Mouse (Mus musculus): ENCODE results near the gene Kdm5a. TPM values are rescaled to one million over a fixed set of nuclear protein-coding genes. Genes with fewer than 3 reads are reported as not detected.

Gene Kdm5a
- polyA plus RNA-seq (2014; fragmentation: Nextera tagmentation; extraction: Ambion mirVana), result 37.9 and 40.7 TPM in 2 replicates

- peaks cover 8% of the 10 kb centered on the region for H3K36me3 ChIP-seq (ENCODE audit: control insufficient read depth, insufficient read depth, low read length)
- ATAC-seq (replicated peaks; ENCODE audit: insufficient number of reproducible peaks, low FRiP score, low TSS enrichment), result peak; percentile 92
- peak within 1 kb of the TSS; percentile 97 for H3K27ac ChIP-seq (ENCODE audit: low read depth, low read length)
- no peaks in the 10 kb centered on the region for H3K27me3 ChIP-seq (ENCODE audit: control insufficient read depth, insufficient read depth, low read length)
- peak within 1 kb of the TSS; percentile 83 for H3K4me3 ChIP-seq (ENCODE audit: low read depth, low read length)
- H3K9me3 ChIP-seq (replicated peaks; ENCODE audit: control insufficient read depth, low read length), result no peaks in the 10 kb centered on the region
- peaks cover 7% of the 10 kb centered on the region for H3K4me1 ChIP-seq (ENCODE audit: control insufficient read depth, insufficient read depth, low read length)
- peak within 1 kb of the TSS; percentile 93 for H3K4me2 ChIP-seq
- WGBS (ENCODE audit: insufficient replicate concordance), result under 1% methylated on average over 71 of the region's 71 CpGs
- peak within 1 kb of the TSS; percentile 81 for H3K9ac ChIP-seq (ENCODE audit: low read depth, low read length)
These were observed at the start of gene Kdm5a, which contains the start of gene Ccdc77 for GRCm38 (mm10) chr6:120363688-120364522. Kdm5a (plus strand) TSS chr6:120364124. Ccdc77 (minus strand) TSS chr6:120364374.

GRCm38 (mm10) chr6:120318303-120318940, 45.5 kb upstream of the Kdm5a start:
- WGBS (ENCODE audit: insufficient replicate concordance), result 78% methylated on average over 11 of the region's 11 CpGs
- no peak for ATAC-seq (replicated peaks; ENCODE audit: insufficient number of reproducible peaks, low FRiP score, low TSS enrichment)
- H3K9ac ChIP-seq (ENCODE audit: low read depth, low read length), result no peak overlapping the region
- H3K9me3 ChIP-seq (replicated peaks; ENCODE audit: control insufficient read depth, low read length), result no peaks in the 10 kb centered on the region
- no peak overlapping the region for H3K4me2 ChIP-seq
- H3K4me1 ChIP-seq (ENCODE audit: control insufficient read depth, insufficient read depth, low read length), result no peaks in the 10 kb centered on the region
- H3K36me3 ChIP-seq (ENCODE audit: control insufficient read depth, insufficient read depth, low read length), result no peaks in the 10 kb centered on the region
- H3K4me3 ChIP-seq (ENCODE audit: low read depth, low read length), result no peak overlapping the region
- no peak overlapping the region for H3K27ac ChIP-seq (ENCODE audit: low read depth, low read length)
- H3K27me3 ChIP-seq (ENCODE audit: control insufficient read depth, insufficient read depth, low read length), result no peaks in the 10 kb centered on the region

- 85% methylated on average over 9 of the region's 9 CpGs for WGBS (ENCODE audit: insufficient replicate concordance)
- Histone ChIP-seq H3K4me1 (ENCODE audit: control insufficient read depth, insufficient read depth, low read length) (no peaks in the 10 kb centered on the region), H3K27ac (ENCODE audit: low read depth, low read length) (no peak overlapping the region), H3K36me3 (ENCODE audit: control insufficient read depth, insufficient read depth, low read length) (no peaks in the 10 kb centered on the region), H3K9ac (ENCODE audit: low read depth, low read length) (no peak overlapping the region), H3K4me3 (ENCODE audit: low read depth, low read length) (no peak overlapping the region), H3K4me2 (no peak overlapping the region), H3K27me3 (ENCODE audit: control insufficient read depth, insufficient read depth, low read length) (no peaks in the 10 kb centered on the region), H3K9me3 (replicated peaks; ENCODE audit: control insufficient read depth, low read length) (no peaks in the 10 kb centered on the region)
- ATAC-seq (replicated peaks; ENCODE audit: insufficient number of reproducible peaks, low FRiP score, low TSS enrichment), result no peak
These were observed 44.8 kb upstream of the Kdm5a start for GRCm38 (mm10) chr6:120319129-120319528.

- H3K4me1 ChIP-seq (ENCODE audit: control insufficient read depth, insufficient read depth, low read length), result no peaks in the 10 kb centered on the region
- no peak for ATAC-seq (replicated peaks; ENCODE audit: insufficient number of reproducible peaks, low FRiP score, low TSS enrichment)
- WGBS (ENCODE audit: insufficient replicate concordance), result 62% methylated on average over 2 of the region's 2 CpGs
- H3K36me3 ChIP-seq (ENCODE audit: control insufficient read depth, insufficient read depth, low read length), result peaks cover 3% of the 10 kb centered on the region; the same call in 1 of the 2 replicates
- H3K4me2 ChIP-seq, result no peak overlapping the region
- H3K9ac ChIP-seq (ENCODE audit: low read depth, low read length), result no peak overlapping the region
- no peaks in the 10 kb centered on the region for H3K9me3 ChIP-seq (replicated peaks; ENCODE audit: control insufficient read depth, low read length)
- no peak overlapping the region for H3K27ac ChIP-seq (ENCODE audit: low read depth, low read length)
- no peak overlapping the region for H3K4me3 ChIP-seq (ENCODE audit: low read depth, low read length)
- no peaks in the 10 kb centered on the region for H3K27me3 ChIP-seq (ENCODE audit: control insufficient read depth, insufficient read depth, low read length)
These were observed 43.6 kb upstream of the Kdm5a start for GRCm38 (mm10) chr6:120320369-120320768.

GRCm38 (mm10) chr6:120324295-120324927, 39.5 kb upstream of the Kdm5a start:
- H3K4me2 ChIP-seq, result no peak overlapping the region
- H3K27me3 ChIP-seq (ENCODE audit: control insufficient read depth, insufficient read depth, low read length), result no peaks in the 10 kb centered on the region
- no peaks in the 10 kb centered on the region for H3K4me1 ChIP-seq (ENCODE audit: control insufficient read depth, insufficient read depth, low read length)
- no peak overlapping the region for H3K4me3 ChIP-seq (ENCODE audit: low read depth, low read length)
- ATAC-seq (replicated peaks; ENCODE audit: insufficient number of reproducible peaks, low FRiP score, low TSS enrichment), result no peak
- WGBS (ENCODE audit: insufficient replicate concordance), result 28% methylated on average over 6 of the region's 6 CpGs
- peaks cover 3% of the 10 kb centered on the region; the same call in 1 of the 2 replicates for H3K36me3 ChIP-seq (ENCODE audit: control insufficient read depth, insufficient read depth, low read length)
- H3K9me3 ChIP-seq (replicated peaks; ENCODE audit: control insufficient read depth, low read length), result no peaks in the 10 kb centered on the region
- H3K27ac ChIP-seq (ENCODE audit: low read depth, low read length), result no peak overlapping the region
- H3K9ac ChIP-seq (ENCODE audit: low read depth, low read length), result no peak overlapping the region

DNA sequence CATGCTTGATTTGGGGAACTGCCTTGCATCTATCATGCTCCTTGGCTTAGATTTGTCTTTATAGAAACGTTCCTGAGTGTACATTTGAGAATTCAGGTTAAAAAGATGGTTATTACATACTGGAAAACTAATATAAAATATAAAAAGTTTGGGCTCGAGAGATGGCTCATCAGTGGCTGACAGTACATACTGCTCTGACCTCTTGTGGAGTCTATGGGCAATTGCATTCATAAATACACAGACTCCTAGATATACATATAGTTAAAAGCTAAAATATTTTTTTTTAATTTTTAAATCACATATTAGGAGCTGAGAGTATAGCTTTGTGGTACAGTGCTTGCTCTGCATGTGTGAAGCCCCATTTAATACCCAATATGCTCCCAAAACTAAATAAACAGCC, 31.6 kb upstream of the Kdm5a start:
- no peaks in the 10 kb centered on the region for H3K27me3 ChIP-seq (ENCODE audit: control insufficient read depth, insufficient read depth, low read length)
- H3K36me3 ChIP-seq (ENCODE audit: control insufficient read depth, insufficient read depth, low read length), result peaks cover 20% of the 10 kb centered on the region
- no peak overlapping the region for H3K9ac ChIP-seq (ENCODE audit: low read depth, low read length)
- no peaks in the 10 kb centered on the region for H3K9me3 ChIP-seq (replicated peaks; ENCODE audit: control insufficient read depth, low read length)
- no peaks in the 10 kb centered on the region for H3K4me1 ChIP-seq (ENCODE audit: control insufficient read depth, insufficient read depth, low read length)
- no peak for ATAC-seq (replicated peaks; ENCODE audit: insufficient number of reproducible peaks, low FRiP score, low TSS enrichment)
- H3K4me2 ChIP-seq, result no peak overlapping the region
- 72% methylated on average over 2 of the region's 2 CpGs for WGBS (ENCODE audit: insufficient replicate concordance)
- no peak overlapping the region for H3K27ac ChIP-seq (ENCODE audit: low read depth, low read length)
- H3K4me3 ChIP-seq (ENCODE audit: low read depth, low read length), result no peak overlapping the region

DNA sequence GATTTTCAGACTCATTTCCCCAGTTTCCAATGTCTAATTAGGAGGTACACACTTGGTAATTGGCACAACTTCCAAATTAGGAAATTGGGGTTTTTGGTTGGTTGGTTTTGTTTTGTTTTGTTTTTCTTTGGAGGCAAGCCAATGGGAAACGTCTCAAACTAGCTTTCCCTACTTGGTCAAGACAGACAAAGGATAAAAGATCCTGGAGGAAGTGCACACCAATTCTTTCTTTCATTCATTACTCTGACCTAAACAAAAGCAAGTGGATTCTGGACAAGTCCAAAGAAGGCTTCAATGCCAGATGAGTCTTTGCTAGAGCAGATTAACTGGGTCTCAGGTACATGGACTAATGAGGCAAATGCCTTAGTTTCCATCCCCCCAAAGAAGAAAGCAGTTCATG, 19.9 kb upstream of the Kdm5a start:
- no peak overlapping the region for H3K4me2 ChIP-seq
- no peak overlapping the region for H3K27ac ChIP-seq (ENCODE audit: low read depth, low read length)
- no peak for ATAC-seq (replicated peaks; ENCODE audit: insufficient number of reproducible peaks, low FRiP score, low TSS enrichment)
- H3K4me1 ChIP-seq (ENCODE audit: control insufficient read depth, insufficient read depth, low read length), result no peaks in the 10 kb centered on the region
- no peaks in the 10 kb centered on the region for H3K9me3 ChIP-seq (replicated peaks; ENCODE audit: control insufficient read depth, low read length)
- H3K4me3 ChIP-seq (ENCODE audit: low read depth, low read length), result no peak overlapping the region
- WGBS (ENCODE audit: insufficient replicate concordance), result 73% methylated on average over 1 of the region's 1 CpGs
- H3K9ac ChIP-seq (ENCODE audit: low read depth, low read length), result no peak overlapping the region
- H3K36me3 ChIP-seq (ENCODE audit: control insufficient read depth, insufficient read depth, low read length), result peaks cover 26% of the 10 kb centered on the region
- H3K27me3 ChIP-seq (ENCODE audit: control insufficient read depth, insufficient read depth, low read length), result no peaks in the 10 kb centered on the region

DNA sequence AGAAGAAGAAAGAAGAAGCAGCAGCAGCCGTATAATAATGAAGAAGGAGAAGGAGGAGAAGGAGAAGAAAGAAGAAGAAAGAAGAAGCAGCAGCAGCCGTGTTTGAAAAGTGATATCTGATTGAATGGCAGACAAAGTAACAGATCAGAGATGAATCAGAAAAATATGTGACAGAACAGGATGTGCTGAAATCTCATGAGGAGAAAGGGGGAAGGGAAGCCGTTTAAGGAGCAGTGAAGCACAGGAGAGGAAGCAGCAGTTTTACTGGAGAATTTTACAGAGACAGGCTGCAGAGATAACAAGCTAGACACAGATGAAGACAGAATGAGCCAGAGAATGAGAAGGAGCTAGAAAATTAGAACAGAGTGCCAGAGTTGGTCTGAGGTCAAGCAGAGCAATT, 14.9 kb upstream of the Kdm5a start:
- no peak overlapping the region for H3K27ac ChIP-seq (ENCODE audit: low read depth, low read length)
- 85% methylated on average over 3 of the region's 3 CpGs for WGBS (ENCODE audit: insufficient replicate concordance)
- no peaks in the 10 kb centered on the region for H3K9me3 ChIP-seq (replicated peaks; ENCODE audit: control insufficient read depth, low read length)
- ATAC-seq (replicated peaks; ENCODE audit: insufficient number of reproducible peaks, low FRiP score, low TSS enrichment), result no peak
- H3K4me3 ChIP-seq (ENCODE audit: low read depth, low read length), result no peak overlapping the region
- H3K4me2 ChIP-seq, result no peak overlapping the region
- H3K36me3 ChIP-seq (ENCODE audit: control insufficient read depth, insufficient read depth, low read length), result peaks cover 34% of the 10 kb centered on the region
- H3K4me1 ChIP-seq (ENCODE audit: control insufficient read depth, insufficient read depth, low read length), result no peaks in the 10 kb centered on the region
- H3K9ac ChIP-seq (ENCODE audit: low read depth, low read length), result no peak overlapping the region
- no peaks in the 10 kb centered on the region for H3K27me3 ChIP-seq (ENCODE audit: control insufficient read depth, insufficient read depth, low read length)

Measured in heart, embryonic 11.5 days (tissue).